Mouse (Mus musculus) embryonic fibroblast, embryonic 13.5 days (primary cell): ENCODE data around the gene Sart1.

ENCODE experiments used
- CTCF ChIP-seq: IDR thresholded peaks from 2 replicates; pipeline ENCODE4 v1.5.1; 2011; ENCODE audit warnings: mild to moderate bottlenecking, control low read depth, low read length, moderate library complexity, borderline replicate concordance; ENCODE audit not compliant: insufficient read depth
- POLR2A ChIP-seq: IDR thresholded peaks from 2 replicates; pipeline ENCODE4 v1.6.1; 2011; ENCODE audit warnings: low read depth, mild to moderate bottlenecking, control low read depth, low read length, moderate library complexity

GRCm38 (mm10) chr19:5383326-5383725 is 5.2 kb downstream of the Sart1 start:
- no peak for TF ChIP-seq CTCF
- no peak for TF ChIP-seq POLR2A
